Mouse (Mus musculus): ENCODE results near the gene Timm10b. TPM values are rescaled to one million over a fixed set of nuclear protein-coding genes. Genes with fewer than 3 reads are reported as not detected.

The Timm10b gene
- 51.4 and 59.6 TPM in 2 replicates for polyA plus RNA-seq (2011; ENCODE audit: insufficient read length, low read depth, missing spikeins)

DNA sequence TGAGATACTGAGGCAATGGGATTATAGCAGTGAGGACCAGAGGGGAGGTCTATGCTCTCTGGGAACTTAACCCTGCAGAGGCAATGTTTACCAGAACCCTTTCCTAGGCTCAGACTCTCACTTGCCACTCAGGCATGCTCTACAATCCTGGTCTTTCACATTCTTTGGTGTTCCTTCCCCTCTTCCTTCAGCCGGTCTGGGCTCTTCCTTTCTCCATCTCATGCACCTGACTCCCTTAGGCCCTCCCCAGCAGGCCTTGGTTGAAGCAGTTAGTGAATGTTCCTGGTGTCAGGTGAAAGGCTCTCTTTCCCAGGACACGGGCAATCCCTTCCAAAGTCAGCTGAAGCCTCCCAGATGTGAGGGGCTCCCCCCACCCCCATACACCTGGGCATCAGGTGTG, at the start of gene Timm10b:
Gene Timm10b (plus strand): TSS at position 301 of the 400 bp plus-strand sequence.
- H3K4me1 ChIP-seq (ENCODE audit: control insufficient read depth, insufficient read depth, low read length) = 0 out of 2 replicates have a peak, but pooled peaks cover 6% of the 10 kb centered on the region
- TF ChIP-seq POLR2A (IDR thresholded peaks at IDR 0.05; ENCODE audit: low read depth, low read length) (no peak), CTCF (IDR thresholded peaks at IDR 0.05; ENCODE audit: borderline replicate concordance, insufficient read depth, low read length) (no peak)
- peak within 1 kb of the TSS; percentile 59 for H3K27ac ChIP-seq (ENCODE audit: insufficient read depth, low read length)
- peak within 1 kb of the TSS; percentile 83 for H3K4me3 ChIP-seq (ENCODE audit: insufficient read depth, low read length)

DNA sequence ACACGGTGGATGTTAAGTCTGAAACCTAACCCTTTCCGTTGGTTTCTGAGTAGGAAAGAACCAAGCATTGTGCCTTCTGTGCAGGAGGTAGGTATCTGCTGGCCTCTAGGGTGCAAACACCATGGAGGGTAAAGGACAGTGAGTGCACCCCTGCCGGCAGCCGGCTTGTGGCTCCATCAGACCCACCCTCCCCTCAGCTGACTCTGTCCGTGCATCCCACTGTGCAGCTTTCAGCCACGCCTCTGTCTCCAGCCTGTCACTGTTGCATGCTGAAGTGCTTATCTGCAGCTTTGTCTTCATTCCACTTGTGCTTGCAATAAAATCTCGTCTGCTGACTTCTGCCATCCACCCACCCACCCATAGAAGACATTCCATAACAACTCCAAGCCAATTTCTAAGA, 49.8 kb upstream of the Timm10b start:
- H3K4me1 ChIP-seq (ENCODE audit: control insufficient read depth, insufficient read depth, low read length) = peaks cover 2% of the 10 kb centered on the region; the same call in 1 of the 2 replicates
- no peak overlapping the region for H3K4me3 ChIP-seq (ENCODE audit: insufficient read depth, low read length)
- H3K27ac ChIP-seq (ENCODE audit: insufficient read depth, low read length) = no peak overlapping the region
- TF ChIP-seq CTCF (IDR thresholded peaks at IDR 0.05; ENCODE audit: borderline replicate concordance, insufficient read depth, low read length) = no peak
- no peak for TF ChIP-seq POLR2A (IDR thresholded peaks at IDR 0.05; ENCODE audit: low read depth, low read length)

DNA sequence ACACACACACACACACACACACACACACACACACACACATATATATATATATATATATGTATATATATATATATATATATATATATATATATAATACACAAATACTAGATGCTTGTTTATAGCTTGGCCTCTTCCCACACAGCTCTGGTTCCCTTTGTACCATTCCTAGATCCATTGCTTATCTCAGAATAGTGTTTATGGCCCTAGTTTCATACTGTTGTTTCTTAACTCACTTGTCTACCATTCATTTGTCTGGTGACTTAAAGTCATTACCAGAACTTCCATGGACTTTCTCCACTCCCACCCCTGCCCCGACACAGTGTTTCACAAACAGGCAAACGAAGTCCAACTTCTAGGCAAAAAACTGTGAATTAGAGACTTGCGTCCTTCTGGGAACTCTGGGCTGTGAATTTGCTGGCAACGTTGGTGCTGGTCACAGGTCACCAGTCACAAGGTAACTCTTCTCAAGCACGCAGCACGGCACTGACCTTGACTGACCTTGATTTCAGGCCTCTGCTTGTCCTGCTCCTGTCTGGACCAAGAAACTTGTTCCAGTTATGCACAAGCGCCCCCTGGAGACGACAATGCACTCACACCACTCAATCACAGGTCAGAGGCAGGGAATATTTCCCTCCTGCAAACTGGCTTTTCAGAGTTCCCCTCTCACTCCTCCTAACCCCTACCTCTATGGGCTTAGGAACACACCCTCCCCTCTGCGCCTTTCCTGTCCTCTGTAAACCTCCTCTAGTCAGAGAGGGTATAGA, 36.8 kb upstream of the Timm10b start:
- peak; percentile 70; the same call in 1 of the 2 replicates for TF ChIP-seq CTCF (IDR thresholded peaks at IDR 0.05; ENCODE audit: borderline replicate concordance, insufficient read depth, low read length)
- TF ChIP-seq POLR2A (IDR thresholded peaks at IDR 0.05; ENCODE audit: low read depth, low read length) = no peak
- Histone ChIP-seq H3K27ac (ENCODE audit: insufficient read depth, low read length) (no peak overlapping the region), H3K4me3 (ENCODE audit: insufficient read depth, low read length) (no peak overlapping the region), H3K4me1 (ENCODE audit: control insufficient read depth, insufficient read depth, low read length) (no peaks in the 10 kb centered on the region; the same call in 1 of the 2 replicates)

DNA sequence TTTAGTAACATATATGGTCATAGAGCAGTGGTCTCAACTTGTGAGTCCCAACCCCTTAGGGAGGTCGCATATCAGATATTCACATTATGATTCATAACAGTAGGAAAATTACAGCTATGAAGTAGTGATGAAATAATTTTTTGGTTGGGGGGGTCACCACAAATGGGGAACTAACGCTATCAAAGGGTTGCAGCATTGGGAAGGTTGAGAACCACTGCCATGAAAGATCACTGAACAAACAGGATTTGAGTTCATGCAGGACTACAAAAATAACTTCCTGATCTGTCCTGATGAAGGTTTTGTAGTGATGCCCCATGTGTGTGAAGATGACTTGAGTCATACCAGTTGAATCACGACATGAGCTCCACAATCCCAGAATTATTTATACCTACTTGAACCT, 31.4 kb upstream of the Timm10b start:
- no peaks in the 10 kb centered on the region; the same call in 1 of the 2 replicates for H3K4me1 ChIP-seq (ENCODE audit: control insufficient read depth, insufficient read depth, low read length)
- TF ChIP-seq CTCF (IDR thresholded peaks at IDR 0.05; ENCODE audit: borderline replicate concordance, insufficient read depth, low read length) = no peak
- TF ChIP-seq POLR2A (IDR thresholded peaks at IDR 0.05; ENCODE audit: low read depth, low read length) = no peak
- H3K4me3 ChIP-seq (ENCODE audit: insufficient read depth, low read length) = no peak overlapping the region
- H3K27ac ChIP-seq (ENCODE audit: insufficient read depth, low read length) = 0 out of 2 replicates have a peak overlapping the region, but pooled peaks have one; percentile 18

DNA sequence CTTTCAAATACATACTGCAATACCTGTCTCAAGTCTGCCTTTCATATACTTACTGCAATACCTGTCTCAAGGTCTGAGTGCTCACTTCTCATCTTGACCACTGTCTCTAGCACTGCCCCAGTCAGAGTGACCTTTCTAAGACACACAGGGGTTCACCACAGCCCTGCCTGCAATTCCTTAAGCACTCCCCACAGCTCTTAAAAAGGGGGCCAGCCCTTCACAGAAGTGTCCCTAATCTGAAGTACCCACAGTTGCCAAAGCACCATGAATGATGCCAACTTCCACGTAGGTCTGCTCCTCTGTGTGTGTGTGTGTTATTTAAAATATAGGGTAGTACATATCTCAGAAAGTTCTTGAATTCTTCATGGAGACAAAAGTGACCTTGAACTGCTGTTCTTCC, 28.1 kb upstream of the Timm10b start:
- Histone ChIP-seq H3K27ac (ENCODE audit: insufficient read depth, low read length) (no peak overlapping the region), H3K4me3 (ENCODE audit: insufficient read depth, low read length) (no peak overlapping the region), H3K4me1 (ENCODE audit: control insufficient read depth, insufficient read depth, low read length) (peaks cover 8% of the 10 kb centered on the region; the same call in 1 of the 2 replicates)
- TF ChIP-seq POLR2A (IDR thresholded peaks at IDR 0.05; ENCODE audit: low read depth, low read length) = no peak
- TF ChIP-seq CTCF (IDR thresholded peaks at IDR 0.05; ENCODE audit: borderline replicate concordance, insufficient read depth, low read length) = no peak

DNA sequence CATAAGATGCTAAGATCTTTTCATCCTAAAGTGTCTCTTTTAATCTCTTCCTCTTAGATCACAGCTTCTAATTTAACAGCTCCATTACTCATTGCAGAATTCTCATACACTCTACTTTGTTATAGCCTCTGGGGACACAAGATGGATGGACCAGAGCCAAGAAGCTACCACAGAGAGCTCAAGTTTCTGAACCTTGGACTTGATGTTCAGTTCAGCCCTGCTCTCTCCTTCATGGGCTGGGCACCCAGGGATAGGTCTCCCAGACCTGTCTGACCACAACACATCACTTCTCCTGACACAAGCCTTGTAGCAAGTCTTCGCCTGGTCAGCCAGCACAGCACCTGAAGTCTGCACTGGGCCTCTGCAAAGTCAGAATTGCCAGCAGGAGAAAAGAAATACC, 25.5 kb upstream of the Timm10b start:
- Histone ChIP-seq H3K27ac (ENCODE audit: insufficient read depth, low read length) (no peak overlapping the region), H3K4me1 (ENCODE audit: control insufficient read depth, insufficient read depth, low read length) (0 out of 2 replicates have a peak, but pooled peaks cover 8% of the 10 kb centered on the region), H3K4me3 (ENCODE audit: insufficient read depth, low read length) (no peak overlapping the region)
- no peak for TF ChIP-seq CTCF (IDR thresholded peaks at IDR 0.05; ENCODE audit: borderline replicate concordance, insufficient read depth, low read length)
- TF ChIP-seq POLR2A (IDR thresholded peaks at IDR 0.05; ENCODE audit: low read depth, low read length) = no peak

DNA sequence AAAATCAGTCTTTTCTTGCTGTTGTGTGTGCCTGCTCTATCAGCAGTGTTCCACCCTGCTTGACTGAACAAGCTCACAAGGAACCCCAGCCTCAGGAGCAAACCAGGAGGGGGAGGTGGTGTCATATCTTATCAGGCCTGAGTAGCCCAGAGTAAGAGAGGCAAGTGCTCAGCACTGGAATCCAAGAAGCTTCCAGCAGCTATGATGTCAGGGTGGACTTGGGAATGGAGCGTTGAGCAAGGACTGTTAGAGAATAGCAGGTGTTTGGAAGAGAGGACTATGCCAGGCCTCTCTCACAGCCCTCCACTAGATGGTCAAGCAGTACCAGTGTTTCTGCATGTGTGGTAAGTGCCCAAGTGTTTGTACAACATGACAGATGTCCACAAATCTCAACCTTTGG, 24.1 kb upstream of the Timm10b start:
- TF ChIP-seq POLR2A (IDR thresholded peaks at IDR 0.05; ENCODE audit: low read depth, low read length) (no peak), CTCF (IDR thresholded peaks at IDR 0.05; ENCODE audit: borderline replicate concordance, insufficient read depth, low read length) (no peak)
- Histone ChIP-seq H3K27ac (ENCODE audit: insufficient read depth, low read length) (no peak overlapping the region), H3K4me3 (ENCODE audit: insufficient read depth, low read length) (no peak overlapping the region), H3K4me1 (ENCODE audit: control insufficient read depth, insufficient read depth, low read length) (0 out of 2 replicates have a peak, but pooled peaks cover 9% of the 10 kb centered on the region)

DNA sequence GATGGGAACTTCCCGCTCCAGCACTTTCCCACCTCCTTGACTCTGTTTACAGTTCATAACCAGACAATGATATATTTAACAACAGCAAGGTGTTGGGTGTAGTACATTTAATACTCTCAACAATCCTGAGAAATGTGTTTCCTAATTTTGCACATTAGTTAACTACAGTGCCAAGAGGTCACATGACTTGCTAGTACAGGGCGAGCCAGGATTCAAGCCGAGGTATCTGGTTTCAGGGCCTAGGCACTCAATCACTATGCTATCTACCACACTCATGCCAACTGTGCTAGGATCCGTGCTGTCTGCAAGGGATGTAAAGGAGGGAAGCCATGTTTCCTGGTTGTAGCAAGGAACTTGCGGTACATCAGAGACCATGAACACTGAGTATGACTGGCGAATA, 23.3 kb upstream of the Timm10b start:
- TF ChIP-seq POLR2A (IDR thresholded peaks at IDR 0.05; ENCODE audit: low read depth, low read length) = no peak

DNA sequence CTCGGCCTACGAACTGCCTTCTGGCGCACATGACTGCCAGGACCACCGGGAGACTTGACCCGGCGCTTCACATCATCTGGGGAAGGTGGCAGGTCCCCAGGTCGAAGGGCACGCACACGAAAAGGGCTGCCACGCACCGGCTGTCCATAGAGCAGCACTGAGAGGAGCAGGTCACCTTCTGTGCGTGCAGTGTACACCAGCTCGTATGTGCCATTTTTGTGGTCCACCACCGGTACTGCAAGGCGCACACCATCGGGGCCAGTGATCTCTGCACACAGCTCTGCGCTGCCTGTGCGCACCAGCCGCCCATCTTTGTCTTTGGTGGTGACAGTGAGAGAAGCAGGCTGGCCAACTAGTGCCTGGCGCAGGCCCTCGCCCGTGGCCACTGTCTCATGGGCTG, 22.0 kb upstream of the Timm10b start:
- Histone ChIP-seq H3K4me3 (ENCODE audit: insufficient read depth, low read length) (no peak overlapping the region), H3K27ac (ENCODE audit: insufficient read depth, low read length) (no peak overlapping the region), H3K4me1 (ENCODE audit: control insufficient read depth, insufficient read depth, low read length) (peaks cover 27% of the 10 kb centered on the region; the same call in 1 of the 2 replicates)
- TF ChIP-seq CTCF (IDR thresholded peaks at IDR 0.05; ENCODE audit: borderline replicate concordance, insufficient read depth, low read length) (no peak), POLR2A (IDR thresholded peaks at IDR 0.05; ENCODE audit: low read depth, low read length) (no peak)

More for the DNA sequence above, 23.3 kb upstream of the Timm10b start:
- no peak overlapping the region for H3K27ac ChIP-seq (ENCODE audit: insufficient read depth, low read length)
- H3K4me1 ChIP-seq (ENCODE audit: control insufficient read depth, insufficient read depth, low read length) = peaks cover 17% of the 10 kb centered on the region; the same call in 1 of the 2 replicates
- no peak overlapping the region for H3K4me3 ChIP-seq (ENCODE audit: insufficient read depth, low read length)

DNA sequence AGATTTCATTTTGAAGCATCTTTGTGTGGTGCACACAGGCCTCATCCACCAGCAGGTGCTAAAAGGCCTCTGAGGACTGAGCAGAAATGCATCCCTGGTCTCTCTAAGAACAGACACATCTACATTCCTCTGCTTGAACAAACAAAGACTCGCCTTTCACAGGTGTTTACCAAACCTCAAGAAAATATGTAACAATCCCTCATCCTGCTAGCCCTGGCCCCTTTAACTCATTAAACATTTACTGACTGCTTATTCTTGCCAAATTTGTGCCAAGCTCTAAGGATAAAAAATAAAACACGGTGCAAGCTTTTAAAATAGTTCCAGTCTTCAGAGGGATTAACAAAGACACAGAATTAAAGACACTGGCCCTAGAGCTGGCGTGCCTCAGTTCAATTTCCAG, 20.2 kb upstream of the Timm10b start:
- TF ChIP-seq POLR2A (IDR thresholded peaks at IDR 0.05; ENCODE audit: low read depth, low read length) (no peak), CTCF (IDR thresholded peaks at IDR 0.05; ENCODE audit: borderline replicate concordance, insufficient read depth, low read length) (no peak)
- H3K4me3 ChIP-seq (ENCODE audit: insufficient read depth, low read length) = no peak overlapping the region
- peaks cover 24% of the 10 kb centered on the region; the same call in 1 of the 2 replicates for H3K4me1 ChIP-seq (ENCODE audit: control insufficient read depth, insufficient read depth, low read length)
- no peak overlapping the region for H3K27ac ChIP-seq (ENCODE audit: insufficient read depth, low read length)

Measured in embryonic fibroblast, embryonic 13.5 days (primary cell).